Mouse (Mus musculus) myocyte (in vitro differentiated cells): Measurements from ENCODE around the gene Fam214a. TPM values are rescaled to one million over a fixed set of nuclear protein-coding genes. Genes with fewer than 3 reads are reported as not detected.

ENCODE experiments used
- H3K27me3 ChIP-seq: one replicate; pipeline ENCODE4 v1.6.1; 2011; ENCODE audit not compliant: control insufficient read depth, insufficient read depth, insufficient read length
- H3K36me3 ChIP-seq: one replicate; pipeline ENCODE4 v1.6.1; 2011; ENCODE audit not compliant: control insufficient read depth, insufficient read depth
- H3K4me2 ChIP-seq: one replicate; pipeline ENCODE4 v1.6.1; 2011; ENCODE audit warnings: low read depth, control low read depth
- H3K4me3 ChIP-seq: one replicate; pipeline ENCODE4 v1.5.1; 2011; ENCODE audit warnings: mild to moderate bottlenecking, control low read depth, moderate library complexity
- H3K79me2 ChIP-seq: one replicate; pipeline ENCODE4 v1.6.1; 2011; ENCODE audit not compliant: control insufficient read depth, insufficient read depth
- H3ac ChIP-seq: one replicate; pipeline ENCODE4 v1.6.1; 2011; ENCODE audit not compliant: control insufficient read depth, insufficient read length
- CEBPB ChIP-seq: IDR thresholded peaks from 2 replicates; pipeline ENCODE4 v1.6.1; 2011; ENCODE audit warnings: mild to moderate bottlenecking, moderate library complexity; ENCODE audit not compliant: poor library complexity, insufficient read depth, severe bottlenecking
- E2F4 ChIP-seq: IDR thresholded peaks from one replicate; pipeline ENCODE4 v1.6.1; 2011; ENCODE audit warnings: mild to moderate bottlenecking, control low read depth, moderate library complexity; ENCODE audit not compliant: insufficient read depth
- MAX ChIP-seq: IDR thresholded peaks from one replicate; pipeline ENCODE4 v1.6.1; 2011; ENCODE audit warnings: low read depth, mild to moderate bottlenecking, control low read depth
- MYOD1 ChIP-seq, 3 experiments: IDR thresholded peaks; one replicate each; pipeline ENCODE4 v1.6.1; 2011; ENCODE audit warnings: control low read depth in 2 of 3, low read depth in 2 of 3, mild to moderate bottlenecking in 2 of 3, moderate library complexity in 1 of 3; ENCODE audit not compliant: insufficient read length in 2 of 3, control insufficient read depth in 1 of 3
- MYOG ChIP-seq, 3 experiments: IDR thresholded peaks; one replicate each; pipeline ENCODE4 v1.6.1; 2011; ENCODE audit warnings: control low read depth in 2 of 3, low read depth in 2 of 3, mild to moderate bottlenecking in 2 of 3; ENCODE audit not compliant: insufficient read length in 2 of 3, control insufficient read depth in 1 of 3, insufficient read depth in 1 of 3
- POLR2A ChIP-seq: IDR thresholded peaks from one replicate; pipeline ENCODE4 v1.6.1; 2011; ENCODE audit warnings: low read depth, mild to moderate bottlenecking, control low read depth, moderate library complexity; ENCODE audit not compliant: insufficient read length
- POLR2AphosphoS2 ChIP-seq: IDR thresholded peaks from one replicate; pipeline ENCODE4 v1.6.1; 2011; ENCODE audit warnings: low read depth, control low read depth; ENCODE audit not compliant: insufficient read length
- REST ChIP-seq: IDR thresholded peaks from one replicate; pipeline ENCODE4 v1.6.1; 2011; ENCODE audit warnings: mild to moderate bottlenecking, control low read depth, moderate library complexity; ENCODE audit not compliant: insufficient read depth, insufficient read length
- SRF ChIP-seq: IDR thresholded peaks from one replicate; pipeline ENCODE4 v1.6.1; 2011; ENCODE audit warnings: low read depth; ENCODE audit not compliant: control insufficient read depth, insufficient read length
- TCF12 ChIP-seq: IDR thresholded peaks from one replicate; pipeline ENCODE4 v1.6.1; 2011; ENCODE audit warnings: mild to moderate bottlenecking, control low read depth; ENCODE audit not compliant: poor library complexity, insufficient read depth, severe bottlenecking
- TCF3 ChIP-seq: IDR thresholded peaks from one replicate; pipeline ENCODE4 v1.6.1; 2011; ENCODE audit warnings: low read depth, control low read depth; ENCODE audit not compliant: insufficient read length
- USF1 ChIP-seq: IDR thresholded peaks from one replicate; pipeline ENCODE4 v1.6.1; 2011; ENCODE audit warnings: low read depth, mild to moderate bottlenecking, control low read depth, moderate library complexity
- polyA plus RNA-seq: library from polyadenylated mRNA; unstranded; fragments of >200 nt; fragmentation: generic; extraction: Trizol; gene quantifications from one replicate; pipeline ENCODE4 v1.2.1, GENCODE M21; 2012; ENCODE audit warnings: missing spikeins

The Fam214a gene
- polyA plus RNA-seq, 1 experiment, result 2.6 TPM

- Histone ChIP-seq H3K4me3 (no peak overlapping the region), H3K36me3 (no peaks in the 10 kb centered on the region), H3ac (no peak overlapping the region), H3K4me2 (no peak overlapping the region), H3K27me3 (no peaks in the 10 kb centered on the region), H3K79me2 (no peaks in the 10 kb centered on the region)
- TF ChIP-seq SRF (no peak), POLR2AphosphoS2 (no peak), MAX (no peak), MYOD1 (IDR thresholded peaks at IDR 0.05; ENCODE audit: control insufficient read depth in 1 of 3, insufficient read length in 2 of 3, low read depth in 2 of 3) (no peak), TCF12 (no peak), USF1 (no peak), CEBPB (no peak), E2F4 (no peak), TCF3 (no peak), POLR2A (no peak), MYOG (IDR thresholded peaks at IDR 0.05; ENCODE audit: control insufficient read depth in 1 of 3, insufficient read depth in 1 of 3, insufficient read length in 2 of 3, low read depth in 2 of 3) (no peak), REST (no peak)
Observed at GRCm38 (mm10) chr9:74935289-74935688, 17.4 kb upstream of the Fam214a start.

- no peaks in the 10 kb centered on the region for H3K79me2 ChIP-seq
- H3K36me3 ChIP-seq, result no peaks in the 10 kb centered on the region
- no peak for TF ChIP-seq E2F4
- TF ChIP-seq TCF3, result no peak
- no peak for TF ChIP-seq SRF
- TF ChIP-seq TCF12, result no peak
- TF ChIP-seq USF1, result no peak
- TF ChIP-seq MAX, result no peak
- no peak for TF ChIP-seq POLR2A
- TF ChIP-seq REST, result no peak
- no peak for TF ChIP-seq MYOG (IDR thresholded peaks at IDR 0.05; ENCODE audit: control insufficient read depth in 1 of 3, insufficient read depth in 1 of 3, insufficient read length in 2 of 3, low read depth in 2 of 3)
- no peak for TF ChIP-seq CEBPB
- no peak for TF ChIP-seq POLR2AphosphoS2
- TF ChIP-seq MYOD1 (IDR thresholded peaks at IDR 0.05; ENCODE audit: control insufficient read depth in 1 of 3, insufficient read length in 2 of 3, low read depth in 2 of 3), result no peak
- no peaks in the 10 kb centered on the region for H3K27me3 ChIP-seq
- no peak overlapping the region for H3ac ChIP-seq
- no peak overlapping the region for H3K4me3 ChIP-seq
- H3K4me2 ChIP-seq, result no peak overlapping the region
Observed at GRCm38 (mm10) chr9:74937761-74938160, 14.9 kb upstream of the Fam214a start.

GRCm38 (mm10) chr9:74938670-74939534 is 13.8 kb upstream of the Fam214a start:
- no peaks in the 10 kb centered on the region for H3K36me3 ChIP-seq
- H3K4me3 ChIP-seq, result no peak overlapping the region
- no peaks in the 10 kb centered on the region for H3K27me3 ChIP-seq
- no peak for TF ChIP-seq USF1
- TF ChIP-seq MYOG (IDR thresholded peaks at IDR 0.05; ENCODE audit: control insufficient read depth in 1 of 3, insufficient read depth in 1 of 3, insufficient read length in 2 of 3, low read depth in 2 of 3), result no peak
- TF ChIP-seq CEBPB, result no peak
- no peak for TF ChIP-seq MAX
- TF ChIP-seq E2F4, result no peak
- no peak overlapping the region for H3ac ChIP-seq
- H3K79me2 ChIP-seq, result no peaks in the 10 kb centered on the region
- H3K4me2 ChIP-seq, result no peak overlapping the region

GRCm38 (mm10) chr9:74946713-74947402 is 5.8 kb upstream of the Fam214a start:
- H3K4me2 ChIP-seq, result no peak overlapping the region
- TF ChIP-seq MYOD1 (IDR thresholded peaks at IDR 0.05; ENCODE audit: control insufficient read depth in 1 of 3, insufficient read length in 2 of 3, low read depth in 2 of 3) (no peak), TCF3 (no peak), E2F4 (no peak), SRF (no peak), USF1 (no peak), POLR2AphosphoS2 (no peak), TCF12 (no peak)
- no peak overlapping the region for H3K4me3 ChIP-seq
- no peaks in the 10 kb centered on the region for H3K79me2 ChIP-seq
- H3K27me3 ChIP-seq, result no peaks in the 10 kb centered on the region
- no peak overlapping the region for H3ac ChIP-seq
- H3K36me3 ChIP-seq, result no peaks in the 10 kb centered on the region

GRCm38 (mm10) chr9:74951491-74951890 is 1.2 kb upstream of the Fam214a start:
- Histone ChIP-seq H3K36me3 (no peaks in the 10 kb centered on the region), H3K4me3 (no peak overlapping the region), H3K4me2 (no peak overlapping the region), H3K79me2 (no peaks in the 10 kb centered on the region), H3ac (no peak overlapping the region), H3K27me3 (no peaks in the 10 kb centered on the region)
- TF ChIP-seq CEBPB (no peak), MYOD1 (IDR thresholded peaks at IDR 0.05; ENCODE audit: control insufficient read depth in 1 of 3, insufficient read length in 2 of 3, low read depth in 2 of 3) (no peak), TCF3 (no peak), USF1 (no peak), TCF12 (no peak), SRF (no peak), POLR2A (no peak), POLR2AphosphoS2 (no peak), REST (no peak), MYOG (IDR thresholded peaks at IDR 0.05; ENCODE audit: control insufficient read depth in 1 of 3, insufficient read depth in 1 of 3, insufficient read length in 2 of 3, low read depth in 2 of 3) (no peak), MAX (no peak), E2F4 (no peak)
